10 mouse cellular contexts compared by ENCODE assay signal in the genomic region with DNA sequence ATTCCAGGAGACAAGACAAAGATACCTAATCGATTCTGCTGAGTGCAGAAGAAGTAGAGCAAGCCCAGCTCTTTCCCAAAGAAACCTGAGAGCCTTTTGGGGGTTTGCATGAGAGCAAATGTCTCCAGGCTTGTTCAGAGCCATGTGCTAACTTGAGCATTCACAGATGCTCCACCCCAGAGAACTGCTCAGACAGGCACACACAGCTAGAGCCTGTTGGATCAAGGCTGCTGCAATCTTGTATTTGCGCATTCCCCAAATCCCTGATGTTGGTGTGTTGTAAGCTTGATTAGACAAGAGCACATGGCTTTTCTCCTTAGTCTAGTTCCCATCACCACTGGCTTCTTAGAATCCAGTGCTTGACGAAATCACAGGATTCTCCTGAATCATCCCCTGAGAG.
A peak's percentile ranks its signal among the peaks of the same experiment; 100 is the strongest.
DNase-seq lines count a peak whose midpoint lies in the region; ATAC-seq and TF ChIP-seq lines count a peak whose summit lies in the region.
"Had no signal": no experiment of that assay in that cellular context is flagged by ENCODE, and none has a peak within 500 bp of the region (broad histone marks: within the 10 kb centered on the region; RNA-seq: fewer than 3 reads in every experiment).

No protein-coding gene starts in this region.

- H3K9me3 ChIP-seq in forebrain, postnatal 0 days (ENCODE audit: low read length): no peaks in the 10 kb centered on the region
- H3K9me3 ChIP-seq in forebrain, embryonic 16.5 days (ENCODE audit: control insufficient read depth, low read length): no peaks in the 10 kb centered on the region
- no peaks in the 10 kb centered on the region for H3K9me3 ChIP-seq in lung, postnatal 0 days (ENCODE audit: low read length)
- H3K9me3 ChIP-seq in heart, embryonic 10.5 days: no peaks in the 10 kb centered on the region

- DNase-seq in forebrain, postnatal 0 days: peak; percentile 7
- DNase-seq in lung, postnatal 0 days (ENCODE audit: low spot score): peak; percentile 75
- DNase-seq in lung, postnatal 36 days: no peak
- DNase-seq in heart, embryonic 10.5 days (ENCODE audit: low spot score): no peak
- DNase-seq in skeletal muscle tissue, adult 2 months (ENCODE audit: low read depth, low spot score): peak; percentile 71
- DNase-seq in thymus, postnatal 4 days: no peak
- DNase-seq in thymus, postnatal 10 days (ENCODE audit: low spot score in 2 of 2): no peak
- DNase-seq: gastrocnemius, postnatal 10 days had no signal

- no peak overlapping the region for H3K4me2 ChIP-seq in forebrain, postnatal 0 days (ENCODE audit: low read depth)
- no peak overlapping the region for H3K4me2 ChIP-seq in forebrain, embryonic 16.5 days (ENCODE audit: low read length)
- no peak overlapping the region for H3K4me2 ChIP-seq in lung, postnatal 0 days (replicated peaks; ENCODE audit: low read depth, low read length)

- 69% methylated on average over 3 of the region's 3 CpGs for WGBS in forebrain, postnatal 0 days
- WGBS in forebrain, embryonic 16.5 days: 75% methylated on average over 3 of the region's 3 CpGs
- 58% methylated on average over 3 of the region's 3 CpGs for whole genome bisulfite sequencing in lung, postnatal 0 days
- 46% methylated on average over 3 of the region's 3 CpGs for WGBS in heart, embryonic 10.5 days

- no peaks in the 10 kb centered on the region for H3K36me3 ChIP-seq in forebrain, postnatal 0 days (ENCODE audit: insufficient read depth)
- no peaks in the 10 kb centered on the region for H3K36me3 ChIP-seq in forebrain, embryonic 16.5 days (ENCODE audit: control insufficient read depth, insufficient read depth)
- no peaks in the 10 kb centered on the region for H3K36me3 ChIP-seq in lung, postnatal 0 days (ENCODE audit: insufficient read depth, low read length)
- no peaks in the 10 kb centered on the region for H3K36me3 ChIP-seq in heart, embryonic 10.5 days

- ATAC-seq in forebrain, postnatal 0 days: no peak
- no peak for ATAC-seq in forebrain, embryonic 16.5 days
- peak; percentile 80 for ATAC-seq in lung, postnatal 0 days
- ATAC-seq: Patski had no signal

- H3K4me3 ChIP-seq in forebrain, postnatal 0 days (ENCODE audit: low read depth, low read length): no peak overlapping the region
- no peak overlapping the region for H3K4me3 ChIP-seq in forebrain, embryonic 16.5 days (replicated peaks; ENCODE audit: low read length)
- H3K4me3 ChIP-seq in lung, postnatal 0 days (ENCODE audit: low read depth, low read length): no peak overlapping the region
- H3K4me3 ChIP-seq in heart, embryonic 10.5 days: no peak overlapping the region

- TF ChIP-seq EP300 in lung, postnatal 0 days (IDR thresholded peaks at IDR 0.05): no peak

- TF ChIP-seq CTCF in forebrain, postnatal 0 days (IDR thresholded peaks at IDR 0.05; ENCODE audit: low read depth): no peak
- TF ChIP-seq CTCF in lung, postnatal 0 days (IDR thresholded peaks at IDR 0.05): no peak

- no peak overlapping the region for H3K9ac ChIP-seq in forebrain, postnatal 0 days
- no peak overlapping the region for H3K9ac ChIP-seq in forebrain, embryonic 16.5 days (replicated peaks; ENCODE audit: low read depth, low read length)
- no peak overlapping the region for H3K9ac ChIP-seq in lung, postnatal 0 days (replicated peaks; ENCODE audit: low read depth)

- no peak overlapping the region for H3K27ac ChIP-seq in forebrain, postnatal 0 days (ENCODE audit: low read depth, low read length)
- H3K27ac ChIP-seq in forebrain, embryonic 16.5 days (ENCODE audit: low read length): no peak overlapping the region
- H3K27ac ChIP-seq in lung, postnatal 0 days (ENCODE audit: low read length): no peak overlapping the region
- 0 out of 2 replicates have a peak overlapping the region, but pooled peaks have one; percentile 16 for H3K27ac ChIP-seq in heart, embryonic 10.5 days

- no peaks in the 10 kb centered on the region for H3K27me3 ChIP-seq in forebrain, postnatal 0 days (ENCODE audit: insufficient read depth, low read length)
- H3K27me3 ChIP-seq in forebrain, embryonic 16.5 days (replicated peaks; ENCODE audit: control insufficient read depth, insufficient read depth, low read length): no peaks in the 10 kb centered on the region
- H3K27me3 ChIP-seq in lung, postnatal 0 days (replicated peaks; ENCODE audit: insufficient read depth, low read length): no peaks in the 10 kb centered on the region
- no peaks in the 10 kb centered on the region for H3K27me3 ChIP-seq in heart, embryonic 10.5 days (ENCODE audit: insufficient read depth, poor library complexity, severe bottlenecking)
- H3K27me3 ChIP-seq: Patski had no signal

- no peaks in the 10 kb centered on the region for H3K4me1 ChIP-seq in forebrain, postnatal 0 days (ENCODE audit: insufficient read depth)
- no peaks in the 10 kb centered on the region for H3K4me1 ChIP-seq in forebrain, embryonic 16.5 days (replicated peaks; ENCODE audit: control insufficient read depth, insufficient read depth, low read length)
- no peaks in the 10 kb centered on the region; the same call in 1 of the 2 replicates for H3K4me1 ChIP-seq in lung, postnatal 0 days (ENCODE audit: insufficient read depth, low read depth, low read length)
- peaks cover 12% of the 10 kb centered on the region for H3K4me1 ChIP-seq in heart, embryonic 10.5 days

Comparison
In these comparisons a context has a peak if more than half of its experiments do, and no peak if none do; other contexts are left out.
1. DNase-seq: peak in forebrain, postnatal 0 days (single experiment), lung, postnatal 0 days (single experiment) and skeletal muscle tissue, adult 2 months (single experiment); none in lung, postnatal 36 days (single experiment), heart, embryonic 10.5 days (single experiment), thymus, postnatal 4 days (single experiment) and thymus, postnatal 10 days (0 of 2).